Mouse (Mus musculus): Measurements from ENCODE around the gene Gm7358. TPM values are rescaled to one million over a fixed set of nuclear protein-coding genes. Genes with fewer than 3 reads are reported as not detected.
"Not testable (repeated sequence)": the region's sequence is repeated elsewhere in the genome, so short reads cannot be mapped to it uniquely, and the experiment has no call there.

Gm7358 gene
- total RNA-seq (2022): not detected

DNA sequence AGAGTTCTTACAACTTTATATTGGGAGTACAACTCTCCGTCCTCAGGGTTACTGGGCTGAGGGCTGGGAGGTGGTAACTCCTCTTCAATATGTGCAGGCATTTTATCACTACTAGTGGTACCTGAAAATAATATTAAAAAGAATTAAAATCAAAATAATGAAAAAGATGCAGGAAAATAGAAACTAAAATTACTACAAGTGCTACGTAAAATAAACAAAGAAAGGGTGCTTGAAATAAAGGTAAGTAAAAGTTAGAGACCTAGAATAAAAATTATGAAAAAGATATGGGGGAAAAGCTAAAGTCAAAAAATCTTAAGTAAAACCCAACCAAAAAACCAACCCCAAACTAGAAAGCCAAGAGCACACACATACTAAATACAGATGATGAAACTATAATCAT is at the start of gene Gm7358:
Gene Gm7358 (minus strand): TSS at position 101 of the 400 bp plus-strand sequence.
- DNase-seq: not testable (repeated sequence)

- DNase-seq: not testable (repeated sequence)
Observed at GRCm38 (mm10) chr17:14103018-14103417, 43.7 kb upstream of the Gm7358 start.

DNA sequence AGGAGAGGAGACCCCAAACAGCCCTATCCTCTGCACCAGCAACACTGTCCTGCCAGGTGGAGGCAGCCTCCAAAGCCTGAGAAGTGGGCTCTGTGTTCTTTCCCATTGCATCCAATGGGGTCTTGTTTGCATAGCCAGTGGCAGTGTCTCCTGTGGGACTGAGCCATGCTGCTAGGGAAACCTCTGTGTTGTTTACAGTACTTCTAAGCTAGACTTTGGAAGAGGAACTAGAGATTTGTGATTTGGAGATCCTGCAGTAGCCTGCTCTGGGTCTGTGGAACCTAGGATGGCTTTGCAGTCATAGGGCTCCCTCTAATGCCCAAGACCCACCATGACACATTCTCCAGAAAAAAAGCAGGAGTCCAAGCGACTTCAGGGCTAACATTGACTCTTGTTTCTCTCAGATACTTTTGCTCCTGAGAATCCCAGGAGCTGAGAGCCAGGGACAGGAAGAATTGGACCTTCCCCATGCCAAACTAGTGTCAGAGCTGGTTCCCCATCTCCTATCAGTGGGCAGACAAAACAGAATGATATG is 42.2 kb upstream of the Gm7358 start:
- DNase-seq: not testable (repeated sequence)

DNA sequence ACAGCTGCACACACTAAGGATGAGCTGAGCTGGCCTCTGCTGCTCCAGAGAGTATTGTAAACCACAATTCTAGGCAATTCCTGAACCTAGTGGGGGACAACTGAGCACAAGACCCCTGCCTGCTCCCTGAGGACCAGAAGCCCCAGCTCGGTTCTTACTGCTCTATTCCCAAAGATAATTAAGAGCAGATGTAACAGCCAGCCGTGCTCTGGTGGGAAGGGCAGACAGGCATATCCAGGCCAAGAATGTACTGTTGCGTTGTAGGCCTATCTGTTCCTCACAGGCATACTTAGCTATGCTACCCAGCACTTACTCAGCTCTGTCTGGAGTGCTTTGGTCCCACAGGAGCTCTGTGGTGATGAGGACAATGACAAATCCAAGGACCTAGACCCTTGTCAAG is 40.6 kb upstream of the Gm7358 start:
- DNase-seq: not testable (repeated sequence)

DNA sequence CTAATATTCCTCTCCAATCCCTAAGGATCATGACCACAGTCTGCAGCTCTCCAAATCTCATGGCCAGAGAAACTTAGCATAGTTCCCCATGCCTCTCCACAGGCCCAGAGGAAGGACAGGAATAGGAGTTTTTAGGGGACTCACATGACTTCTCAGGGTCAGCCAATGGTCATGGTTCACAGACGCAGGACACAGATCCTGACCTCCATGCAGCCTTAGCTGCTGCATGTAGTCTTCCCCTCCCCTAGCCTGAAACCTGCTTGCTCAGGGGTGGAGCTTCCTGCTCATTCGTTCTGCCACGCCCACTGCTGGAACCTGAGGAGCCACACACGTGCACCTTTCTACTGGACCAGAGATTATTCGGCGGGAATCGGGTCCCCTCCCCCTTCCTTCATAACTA is 34.8 kb upstream of the Gm7358 start:
- DNase-seq: not testable (repeated sequence)

- DNase-seq: not testable (repeated sequence)
Observed at GRCm38 (mm10) chr17:14086629-14087028, 27.3 kb upstream of the Gm7358 start.

GRCm38 (mm10) chr17:14041880-14042279 is 17.5 kb downstream of the Gm7358 start:
- not testable (repeated sequence) for DNase-seq

DNA sequence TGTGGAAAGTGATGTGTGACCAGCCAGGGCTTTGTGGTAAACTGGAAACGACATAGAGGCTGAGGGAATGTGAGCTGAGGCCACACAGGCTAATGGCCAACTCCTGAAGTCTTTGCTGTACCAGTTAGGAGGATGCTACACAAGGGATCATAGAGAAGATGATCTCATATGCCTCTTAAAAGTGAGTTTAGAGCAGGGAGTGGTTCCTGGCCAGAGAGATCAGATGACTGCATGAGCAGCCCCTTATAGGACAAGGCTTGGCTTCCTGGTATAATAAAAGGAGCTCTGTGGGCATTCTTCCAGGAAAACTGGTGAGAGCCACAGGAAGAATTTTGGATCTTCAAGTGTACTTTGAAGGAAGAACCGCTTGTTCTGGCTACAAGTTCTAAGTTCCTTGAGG is 22.3 kb downstream of the Gm7358 start:
- DNase-seq: not testable (repeated sequence)

- DNase-seq: not testable (repeated sequence)
Observed at GRCm38 (mm10) chr17:14036113-14036512, 23.2 kb downstream of the Gm7358 start.

Other genes with a start within 250 kb of the Gm7358 start
- gene Gm7168, start 111.2 kb downstream of the Gm7358 start, total RNA-seq (2022): not detected
- not detected for gene Gm7356, start 55.8 kb downstream of the Gm7358 start, total RNA-seq (2022)
- 1 to 10 TPM in 2 of 4 experiments, under 1 TPM in 2; 0.59 to 1.4 (median 1.1) TPM for gene Dact2, start 144.8 kb upstream of the Gm7358 start, total RNA-seq (2022)
- gene Smoc2, start 220.0 kb upstream of the Gm7358 start, total RNA-seq (2022): 10 to 100 TPM; 29.1 to 46.6 (median 31.3) TPM

Data from adrenal gland, adult 8-10 months (tissue).